Mouse (Mus musculus) spleen, embryonic (tissue): ENCODE measurements at regions not wholly inside any gene's neighbourhood (a gene's known extent, or its start where the extent isn't known, plus 50 kb on each side); places are given as distances from the start of the nearest gene placed in this dataset.

Experiments used
- CTCF ChIA-PET: fragments of 350-600 bp; sonication (Branson Sonifier 250); formaldehyde crosslinking; loops from one replicate; lab custom pipeline; 2022; lab: Charles Lee

DNA sequence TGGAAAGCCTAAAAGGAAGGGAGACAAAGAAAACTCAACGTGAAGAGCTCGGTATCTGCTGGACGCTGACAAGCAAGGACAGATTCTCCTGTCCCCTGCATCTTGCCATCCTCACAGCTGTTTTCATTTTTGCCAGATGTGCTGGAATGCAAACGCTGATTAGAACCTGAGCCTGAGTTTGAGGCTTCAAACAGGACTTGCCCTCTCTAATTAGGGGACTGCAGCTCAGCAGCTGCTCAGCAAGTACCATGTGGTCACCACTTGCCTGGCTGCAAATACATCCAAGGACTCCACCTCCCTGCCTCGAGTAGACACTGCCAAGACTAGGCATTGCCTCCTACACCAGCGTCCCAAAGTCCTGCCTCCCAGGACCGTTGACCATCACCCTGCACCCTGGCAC is 140.7 kb downstream of the Cdc5l start:
- CTCF ChIA-PET, result no interaction called here

DNA sequence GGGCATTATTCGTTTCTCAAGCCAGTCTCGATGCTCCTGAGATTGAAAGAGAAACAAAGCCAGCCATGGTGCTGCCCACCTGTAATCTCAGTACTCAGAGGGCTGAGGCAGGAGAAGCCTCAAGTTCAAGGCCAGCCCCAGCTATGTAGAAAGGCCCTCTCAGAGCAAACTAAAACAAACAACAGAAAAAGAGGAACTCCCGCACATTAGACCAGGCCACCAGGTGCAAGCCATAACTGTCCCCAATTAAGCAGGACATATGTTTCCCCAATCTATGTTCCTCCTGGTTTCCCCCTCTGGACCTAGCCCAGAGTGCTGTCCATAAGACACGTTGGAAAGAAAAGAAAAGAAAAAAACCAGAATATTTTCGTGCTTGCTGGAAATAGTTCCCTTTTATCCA is 142.5 kb downstream of the Cdc5l start:
- CTCF ChIA-PET, result no interaction called here

DNA sequence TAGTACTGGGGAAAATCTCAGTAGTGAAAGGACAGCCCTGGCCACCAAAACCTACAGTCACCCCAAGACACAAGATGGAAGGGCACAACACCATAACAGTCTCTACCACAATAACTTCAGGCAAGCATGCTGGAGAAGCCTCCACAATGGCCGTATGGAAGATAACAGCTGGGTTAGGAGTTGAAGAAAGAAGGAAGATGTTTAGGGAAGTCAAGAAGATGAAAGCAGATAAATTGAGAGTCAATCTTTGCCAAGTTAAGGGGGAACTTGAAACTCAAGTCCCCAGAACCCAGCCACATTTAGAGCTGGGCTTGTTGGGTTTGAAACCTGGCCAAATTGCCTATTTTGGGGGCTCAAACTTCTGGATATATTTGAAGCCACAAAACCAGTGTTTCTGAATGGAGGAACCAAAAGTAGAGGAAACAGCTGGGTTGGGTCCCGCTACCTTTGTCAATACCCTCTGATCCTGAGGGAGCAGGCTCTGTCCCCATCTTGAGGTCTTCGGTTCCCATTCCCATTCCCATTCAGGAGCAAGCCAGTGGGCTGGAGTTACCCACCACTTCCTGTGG is 147.8 kb downstream of the Cdc5l start:
- CTCF ChIA-PET, result no interaction called here

DNA sequence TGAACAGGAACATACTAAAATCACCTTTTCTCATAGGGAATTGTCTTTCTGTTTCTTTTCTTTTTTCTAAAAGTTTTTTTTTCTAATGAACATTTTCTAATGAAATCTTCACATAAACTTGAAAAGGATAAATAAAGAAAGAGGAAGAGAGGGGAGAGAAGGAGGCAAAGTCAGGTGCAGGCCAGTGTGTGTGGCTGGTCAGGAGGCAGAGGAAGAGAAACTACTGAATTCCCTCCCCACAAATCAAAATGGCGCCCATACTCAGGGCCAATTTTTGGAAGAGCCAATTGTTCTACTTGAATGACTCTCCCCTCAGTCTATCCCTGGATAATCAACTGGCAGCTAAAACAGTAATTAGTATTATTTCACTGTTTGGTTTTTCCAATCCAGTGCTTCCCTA is 152.0 kb downstream of the Cdc5l start:
- CTCF ChIA-PET, result no interaction called here

DNA sequence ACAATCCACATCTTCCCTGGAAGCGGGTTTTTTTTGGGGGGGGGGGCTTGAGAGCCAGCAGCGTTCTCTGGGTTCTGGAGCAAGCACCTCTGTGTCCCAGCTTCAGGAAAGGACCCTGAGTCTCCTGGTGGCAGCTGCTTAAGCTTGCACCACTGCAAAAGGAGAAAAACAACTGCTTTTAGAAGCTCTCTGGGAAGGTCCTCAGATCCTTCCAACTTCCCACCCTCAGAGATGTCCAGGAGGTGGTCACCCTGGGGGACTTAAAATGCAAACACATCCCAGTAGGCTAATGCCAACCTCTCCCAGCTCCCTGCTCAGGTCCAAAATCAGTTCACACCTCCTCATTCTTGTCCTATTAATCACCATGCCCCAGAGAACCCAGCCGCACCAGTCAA is 153.7 kb downstream of the Cdc5l start:
- CTCF ChIA-PET, result interaction anchor here (0.5 kb wide), 1 partner anchor 109 kb away, joined by 5 read pairs; no protein-coding TSS in a partner anchor

DNA sequence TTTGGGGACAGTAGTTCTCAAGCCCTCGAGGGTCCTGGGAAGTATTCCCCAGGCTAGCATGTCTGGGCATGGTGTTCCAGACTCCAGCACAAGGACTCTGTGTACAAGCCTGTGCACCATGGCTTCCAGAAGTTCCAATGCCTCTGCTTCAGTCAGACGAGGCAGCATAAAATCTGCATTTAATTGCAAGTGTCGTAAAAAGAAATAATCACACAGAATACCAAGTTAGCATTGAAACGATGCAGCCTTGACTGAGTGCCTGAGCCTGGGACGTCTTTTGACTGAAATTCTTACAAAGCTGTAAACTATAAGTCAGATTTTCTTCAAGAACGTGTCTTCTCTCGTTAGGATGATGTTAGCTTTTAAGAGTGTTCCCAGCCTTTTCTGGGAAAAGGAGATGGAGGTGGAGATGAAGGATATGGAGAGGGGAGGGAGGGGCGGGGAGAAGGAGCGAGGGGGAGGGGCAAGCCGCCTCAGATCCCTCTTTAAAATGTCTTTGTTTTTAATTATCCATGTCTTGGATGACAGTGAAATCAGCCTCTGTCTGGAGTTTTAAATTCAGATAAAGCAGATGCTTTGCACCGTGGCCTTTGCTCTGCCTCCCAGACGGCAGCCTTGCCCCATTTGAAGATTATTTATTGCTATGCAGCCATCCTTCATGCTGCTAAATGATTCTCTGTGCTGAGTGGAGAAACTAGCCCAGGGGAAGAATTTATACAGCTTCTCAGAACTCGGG is 154.3 kb downstream of the Cdc5l start:
- CTCF ChIA-PET, result interaction anchor here (0.5 kb wide), 1 partner anchor 108 kb away, joined by 5 read pairs; no protein-coding TSS in a partner anchor

DNA sequence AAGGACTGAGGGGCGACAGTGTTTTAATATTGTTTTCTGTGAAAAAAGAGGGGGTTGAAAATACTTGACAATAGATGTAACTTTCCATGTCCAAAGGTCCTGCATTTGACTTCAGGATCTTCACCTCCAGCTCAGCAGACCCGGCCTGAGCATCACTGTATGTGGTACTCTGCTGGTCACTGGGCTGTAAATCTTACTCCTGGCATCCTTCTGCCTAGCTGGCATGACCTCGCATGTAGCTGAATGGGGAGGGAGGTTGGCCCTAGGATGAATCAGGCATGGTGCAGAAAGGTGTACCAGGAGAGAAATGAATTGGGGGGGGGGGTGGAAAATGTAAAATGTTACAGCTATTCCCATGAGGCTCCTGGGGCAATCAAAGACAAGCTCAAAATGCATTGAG is 156.0 kb downstream of the Cdc5l start:
- CTCF ChIA-PET, result no interaction called here

DNA sequence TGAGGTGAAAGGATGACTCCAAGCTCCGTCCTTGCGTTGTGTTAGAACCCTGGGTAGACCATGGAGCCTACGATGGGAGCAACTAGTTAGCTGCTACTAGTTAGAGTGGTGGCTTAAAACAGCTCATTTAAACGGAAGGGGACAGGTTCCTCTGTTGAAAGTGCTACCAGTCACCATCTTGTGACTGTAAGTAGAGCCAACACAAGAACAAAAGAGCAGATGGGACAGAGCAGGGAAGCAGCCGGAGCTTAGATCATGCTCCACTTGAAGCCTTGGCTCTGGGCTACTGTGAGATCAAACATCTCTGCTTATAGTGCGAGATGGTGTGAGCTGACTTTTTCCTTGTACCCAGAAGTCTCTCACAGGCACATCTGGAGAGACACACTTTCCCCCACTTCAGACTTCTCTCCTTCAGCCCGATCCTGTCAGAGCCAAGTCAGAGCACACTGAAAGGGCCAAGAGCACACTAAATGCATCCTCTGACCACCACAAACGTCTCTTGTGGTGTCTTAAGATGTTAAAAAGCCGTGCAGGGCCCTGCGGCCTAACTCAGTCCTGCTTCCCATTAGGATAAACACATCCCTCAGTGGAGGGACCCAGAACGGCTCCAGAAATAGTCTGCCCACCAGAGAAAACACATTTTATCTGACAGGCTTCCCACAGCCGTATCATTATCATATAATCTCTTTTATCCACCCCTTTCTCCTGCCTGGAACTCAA is 156.7 kb downstream of the Cdc5l start:
- CTCF ChIA-PET, result interaction anchor here (0.6 kb wide), 1 partner anchor 1416 kb away, joined by 6 read pairs; no protein-coding TSS in a partner anchor

DNA sequence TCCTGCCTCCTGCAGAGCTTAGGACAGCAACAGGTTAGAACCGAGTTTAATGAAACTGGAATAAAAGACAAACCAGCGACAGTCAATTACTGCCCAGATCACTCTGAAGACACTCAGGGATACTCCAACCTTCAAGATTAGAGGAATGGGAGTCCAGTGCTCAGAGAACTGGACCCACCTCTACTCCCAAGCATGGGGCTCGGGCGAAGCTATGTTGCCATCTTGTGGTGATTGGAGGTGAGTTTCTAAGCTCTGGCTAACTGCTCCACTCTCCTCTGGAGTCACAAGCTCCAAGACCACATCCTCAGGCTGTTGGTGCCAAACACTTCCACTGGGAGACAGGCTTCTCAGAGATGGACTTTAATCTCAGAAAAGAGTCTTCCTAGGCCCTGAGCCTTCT is 158.6 kb downstream of the Cdc5l start:
- CTCF ChIA-PET, result interaction anchor here (0.5 to 0.6 kb wide), 2 partner anchors 93 to 120 kb away, joined by 3 read pairs; no protein-coding TSS in a partner anchor

DNA sequence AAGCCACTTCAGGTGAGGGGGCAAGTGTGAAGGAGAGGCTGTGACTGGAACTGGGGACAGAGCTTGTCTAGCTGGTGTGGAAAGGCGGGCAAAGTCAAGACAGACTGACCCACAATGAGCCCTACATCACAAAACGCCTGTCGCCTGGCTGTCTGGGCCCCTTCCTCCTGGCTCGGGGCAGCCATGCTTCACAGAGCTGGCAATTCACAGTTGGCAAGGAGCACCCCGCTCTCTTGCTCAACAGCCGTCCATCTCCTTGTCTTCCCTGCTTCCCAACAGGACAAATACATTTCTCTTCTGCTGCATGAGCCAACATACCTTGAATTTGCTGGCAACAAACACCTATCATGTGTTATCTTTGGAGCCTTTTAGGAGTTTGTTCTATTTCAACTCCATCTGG is 166.8 kb downstream of the Cdc5l start:
- CTCF ChIA-PET, result no interaction called here

DNA sequence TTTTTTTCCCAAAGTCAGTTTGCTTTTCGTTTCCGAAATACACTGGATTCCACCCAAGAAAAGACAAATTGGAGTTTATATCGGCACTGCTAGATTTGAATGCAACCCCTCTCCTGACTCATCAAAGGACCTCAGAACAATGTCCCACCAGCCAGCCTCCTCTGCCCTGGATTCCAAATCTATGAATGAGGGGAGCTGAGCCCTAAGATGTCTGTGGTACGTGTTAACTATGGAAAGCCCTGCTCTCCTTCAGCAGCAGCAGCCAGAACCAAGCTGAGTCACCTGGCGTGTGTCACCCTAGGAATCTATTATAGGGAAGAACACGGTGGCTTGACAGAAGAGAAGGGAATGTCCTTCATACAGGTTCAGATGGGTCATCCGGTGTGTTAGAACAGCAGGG is 167.9 kb downstream of the Cdc5l start:
- CTCF ChIA-PET, result no interaction called here

DNA sequence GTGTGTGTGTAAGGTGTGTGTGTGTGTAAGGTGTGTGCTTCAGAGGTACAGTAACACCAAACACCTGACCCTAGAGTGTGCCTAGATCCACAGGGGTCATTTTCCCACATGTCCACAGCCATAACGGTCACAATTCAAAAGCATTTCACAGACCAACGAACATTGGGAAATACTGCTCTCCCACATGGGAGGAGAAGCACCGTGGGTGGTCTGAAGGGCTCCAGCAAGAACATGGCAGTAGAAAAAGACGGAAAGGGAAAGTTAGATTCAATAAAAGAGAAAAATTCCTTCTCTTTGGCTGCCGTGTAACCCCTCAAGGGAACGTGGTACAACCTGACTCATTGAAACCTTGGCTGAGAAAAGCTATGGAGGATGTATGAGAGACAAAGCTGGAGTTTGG is 169.1 kb downstream of the Cdc5l start:
- CTCF ChIA-PET, result no interaction called here

DNA sequence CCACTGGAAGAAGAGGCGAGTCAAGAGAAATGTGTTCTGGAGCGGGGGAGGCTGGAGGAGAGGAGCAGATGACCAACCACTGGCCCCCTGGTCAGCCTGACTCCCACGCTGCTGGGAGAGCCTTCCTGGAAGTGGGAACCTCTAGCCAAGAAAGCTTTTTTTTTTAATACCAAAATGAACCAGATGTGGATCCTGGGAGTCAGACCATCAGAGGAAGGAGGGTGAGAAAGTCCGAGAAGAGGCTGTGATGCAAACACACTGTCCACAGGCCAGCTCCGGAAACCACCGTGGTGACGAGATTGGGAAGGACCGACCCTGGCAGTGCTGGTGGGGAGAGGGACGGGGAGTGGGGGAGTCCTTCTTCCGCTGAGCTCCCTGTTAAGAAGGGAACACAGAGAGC is 173.1 kb downstream of the Cdc5l start:
- CTCF ChIA-PET, result no interaction called here

DNA sequence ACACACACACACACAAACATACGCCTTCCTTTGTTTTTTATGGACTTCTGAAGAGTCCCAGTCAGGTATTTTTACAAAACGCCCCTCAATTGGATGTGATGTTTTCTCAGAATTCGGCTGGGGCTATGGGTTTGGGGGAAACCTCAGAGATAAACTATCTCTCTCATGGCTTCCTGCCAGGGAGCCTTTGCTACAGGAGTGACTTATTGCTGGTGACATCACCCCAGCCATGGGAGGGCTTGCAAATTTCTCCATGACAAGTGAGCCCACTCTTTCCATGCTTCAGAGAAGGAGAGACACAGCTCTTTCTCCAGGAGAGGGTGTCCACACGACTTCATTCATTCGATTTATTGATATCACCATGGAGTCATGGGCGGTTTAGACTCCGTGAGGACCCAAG is 175.5 kb downstream of the Cdc5l start:
- CTCF ChIA-PET, result no interaction called here

DNA sequence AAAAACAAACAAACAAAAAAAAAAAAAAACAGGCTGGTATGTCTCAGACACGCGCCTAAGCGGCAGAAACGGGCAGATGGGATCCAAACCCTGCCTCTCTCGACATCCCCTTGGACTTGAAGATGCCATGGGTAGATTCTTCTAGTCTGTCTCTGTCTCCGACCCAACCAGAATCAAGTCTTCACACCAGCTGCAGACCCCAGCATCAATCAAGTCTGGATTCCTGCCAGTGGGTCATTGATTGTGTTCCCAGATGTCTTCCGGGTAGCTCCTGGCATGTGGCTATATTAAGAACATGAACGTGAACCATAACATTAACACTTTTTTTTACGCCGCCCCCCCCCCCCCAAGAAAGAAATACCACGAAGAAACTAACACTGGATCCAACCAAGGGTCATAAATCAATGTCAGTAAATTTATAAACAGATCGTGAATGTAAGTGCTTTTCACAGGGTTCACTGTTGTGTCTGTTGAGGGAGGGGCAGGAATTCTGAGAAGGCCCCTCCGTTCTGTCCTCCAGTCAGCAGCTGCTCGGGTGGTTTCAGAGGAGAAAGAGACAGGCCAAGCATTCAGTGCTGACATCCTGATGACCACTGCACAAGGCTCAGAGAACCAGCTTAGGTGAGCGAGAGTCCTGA is 180.8 kb downstream of the Cdc5l start:
- CTCF ChIA-PET, result interaction anchor here (0.6 kb wide), 1 partner anchor 18 kb away, joined by 4 read pairs; no protein-coding TSS in a partner anchor

DNA sequence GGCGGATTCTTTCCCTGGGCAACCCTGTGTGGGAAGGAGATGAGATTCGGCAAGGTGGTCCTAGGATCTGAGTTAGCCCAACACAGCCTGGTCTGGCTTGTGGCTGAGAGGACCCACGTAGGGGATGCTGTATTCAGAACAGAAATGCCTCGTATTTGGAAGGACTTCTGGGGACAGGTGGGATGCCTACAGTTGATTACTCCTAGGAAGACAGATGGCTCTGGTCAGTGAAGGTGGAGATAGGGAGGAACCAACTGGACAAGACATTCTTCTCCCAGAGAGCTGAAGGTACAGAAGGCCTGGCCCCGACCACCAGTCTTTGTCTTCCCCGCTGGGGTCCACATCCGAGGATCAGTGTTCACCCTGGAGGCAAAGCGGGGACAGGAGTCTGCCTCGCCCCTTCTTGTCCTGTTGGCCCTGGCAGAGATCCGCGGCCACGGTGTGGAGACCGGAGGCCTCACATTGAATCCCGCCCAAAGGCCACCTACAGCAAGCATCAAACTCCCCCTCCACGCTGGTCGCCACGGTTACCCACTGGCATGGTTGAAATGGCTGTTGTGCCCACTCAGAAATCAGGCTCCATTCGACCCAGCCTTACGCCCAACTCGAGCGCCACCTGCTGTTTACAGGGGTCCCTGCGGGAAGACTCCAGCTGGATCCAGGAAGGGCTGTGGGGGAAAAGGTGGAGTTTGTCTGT is 182.4 kb downstream of the Cdc5l start:
- CTCF ChIA-PET, result no interaction called here

DNA sequence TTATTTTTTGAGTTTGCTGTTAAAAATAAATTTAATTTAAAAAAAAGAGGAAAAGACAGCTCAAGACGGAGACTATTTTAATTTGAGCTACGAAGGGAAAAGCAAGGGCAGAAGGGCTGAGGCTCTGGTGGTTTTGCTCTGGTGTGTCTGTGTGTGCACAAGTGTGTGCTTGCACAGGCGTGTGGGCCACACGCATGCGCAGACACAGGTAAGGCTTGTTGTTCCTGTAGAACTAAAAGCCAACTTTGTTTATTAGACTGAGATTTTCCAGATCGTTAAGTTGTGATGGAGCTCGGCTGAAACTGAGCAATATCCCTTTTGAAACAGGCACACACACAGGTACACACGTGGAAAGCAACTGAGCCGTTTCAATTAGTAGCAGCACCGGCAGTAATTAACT is 183.1 kb downstream of the Cdc5l start:
- CTCF ChIA-PET, result no interaction called here

DNA sequence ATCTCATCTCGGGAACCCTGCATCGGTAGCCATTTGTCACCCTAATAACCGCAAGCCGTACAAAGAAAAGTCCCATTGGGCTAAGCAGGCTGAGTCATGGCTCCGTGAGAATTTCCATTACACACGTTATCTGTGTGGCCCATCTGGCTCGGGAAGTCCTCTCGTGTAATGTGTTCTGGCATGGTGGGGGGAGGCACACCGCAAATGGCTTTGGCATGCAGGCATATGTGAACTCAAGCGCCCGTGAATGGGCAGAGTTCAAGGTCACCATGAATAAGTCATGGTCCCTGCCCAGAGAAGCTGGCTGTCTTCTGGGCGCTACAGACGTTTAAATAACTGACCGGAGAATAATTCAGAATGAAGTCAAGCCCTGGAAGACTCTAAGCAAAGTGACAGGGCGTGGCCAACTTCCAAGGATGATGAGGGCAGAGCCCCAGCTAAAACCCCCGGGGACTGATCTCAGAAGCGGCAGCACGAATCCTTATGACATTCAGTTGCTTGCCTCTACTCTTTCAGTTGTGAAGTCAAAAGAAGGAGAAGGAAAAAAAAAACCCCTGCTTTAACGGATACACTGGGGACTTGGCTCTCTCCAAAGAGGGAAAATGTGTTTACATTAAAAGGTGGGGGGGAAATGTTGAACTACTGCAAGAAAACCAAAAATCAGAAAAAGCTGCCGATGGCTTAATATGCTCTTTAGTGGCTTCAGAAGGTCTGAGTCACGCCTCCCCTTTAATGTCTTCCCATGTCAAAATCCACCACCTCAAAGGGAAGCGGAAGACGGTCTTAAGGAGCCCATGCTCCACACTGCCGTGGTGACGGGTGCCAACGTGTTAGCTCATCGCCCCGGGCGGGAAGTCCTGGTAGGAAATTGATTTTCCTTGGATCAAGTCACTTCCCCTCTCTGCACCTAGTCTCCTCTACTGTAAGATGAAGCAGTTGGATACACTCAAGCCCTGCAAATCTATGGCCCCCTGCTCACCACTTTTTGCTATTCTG is 186.1 kb downstream of the Cdc5l start:
- CTCF ChIA-PET, result no interaction called here

DNA sequence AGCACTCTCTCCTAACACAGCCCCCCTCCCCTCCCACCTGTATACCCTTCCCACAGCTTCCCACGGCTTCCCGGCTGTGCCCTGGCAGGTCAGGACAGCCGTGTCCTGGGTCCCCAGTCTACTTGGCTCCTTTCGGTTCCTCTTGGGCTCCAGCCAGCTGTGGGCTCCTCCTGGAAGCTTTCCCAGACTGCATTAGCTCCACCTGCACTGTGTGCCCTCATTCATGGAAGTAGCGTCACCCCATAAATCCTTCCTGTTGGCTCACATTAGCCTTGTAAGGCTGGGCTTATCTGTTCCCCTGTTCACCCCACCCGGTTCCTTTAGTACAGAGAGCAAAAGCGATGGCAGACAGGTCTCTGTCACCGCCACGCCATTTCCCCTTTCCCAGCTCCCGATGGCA is 188.7 kb downstream of the Cdc5l start:
- CTCF ChIA-PET, result no interaction called here

DNA sequence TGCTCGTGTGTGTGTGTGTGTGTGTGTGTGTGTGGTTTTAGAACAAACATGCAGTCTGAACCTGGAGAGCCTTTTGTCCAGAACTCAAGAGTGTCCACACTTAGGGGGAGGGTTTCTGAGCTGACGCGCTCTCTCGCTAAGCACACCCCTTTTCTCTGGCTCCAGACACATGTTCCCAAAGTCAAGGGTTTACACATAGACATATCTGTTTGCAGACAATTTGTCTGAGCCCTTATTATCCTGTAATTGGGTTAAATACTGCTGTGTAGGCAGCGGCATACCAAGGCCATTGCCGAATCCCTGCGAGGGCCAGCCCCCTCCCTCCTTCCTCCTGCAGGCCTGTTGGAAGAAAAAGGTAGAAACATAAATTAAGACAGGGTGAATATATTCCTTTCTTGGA is 190.4 kb downstream of the Cdc5l start:
- CTCF ChIA-PET, result no interaction called here
